ENCODE assay signal across 10 mouse cellular contexts in genomic region chr11:118165681-118166080, GRCm38 (mm10). TPM values are rescaled to one million over a fixed set of nuclear protein-coding genes. Genes with fewer than 3 reads are reported as not detected.
DNase-seq lines count a peak whose midpoint lies in the region; ATAC-seq and TF ChIP-seq lines count a peak whose summit lies in the region.
"Had no signal": no experiment of that assay in that cellular context is flagged by ENCODE, and none has a peak within 500 bp of the region (broad histone marks: within the 10 kb centered on the region; RNA-seq: fewer than 3 reads in every experiment).

No protein-coding gene starts in this region.

- H3K27me3 ChIP-seq in heart, embryonic 16.5 days (ENCODE audit: control insufficient read depth, insufficient read depth, low read length), result no peaks in the 10 kb centered on the region
- no peaks in the 10 kb centered on the region for H3K27me3 ChIP-seq in lung, embryonic 16.5 days (ENCODE audit: control insufficient read depth, insufficient read depth, low read depth, low read length)
- H3K27me3 ChIP-seq in intestine, postnatal 0 days (replicated peaks; ENCODE audit: control insufficient read depth, insufficient read depth, low read length), result no peaks in the 10 kb centered on the region
- H3K27me3 ChIP-seq in testis, adult 2 months (ENCODE audit: control insufficient read depth, insufficient read depth, low read length), result no peaks in the 10 kb centered on the region

- no peak for TF ChIP-seq POLR2A in testis, adult 2 months (IDR thresholded peaks at IDR 0.05; ENCODE audit: control insufficient read depth, low read depth, low read length)

- H3K4me2 ChIP-seq in heart, embryonic 16.5 days (ENCODE audit: low read depth, low read length), result no peak overlapping the region
- H3K4me2 ChIP-seq in lung, embryonic 16.5 days (ENCODE audit: low read depth, low read length), result no peak overlapping the region
- no peak overlapping the region for H3K4me2 ChIP-seq in intestine, postnatal 0 days (replicated peaks; ENCODE audit: low read depth)

- peak overlapping the region; percentile 64 for H3K27ac ChIP-seq in heart, embryonic 16.5 days (ENCODE audit: low read length)
- H3K27ac ChIP-seq in lung, embryonic 16.5 days (ENCODE audit: low read length), result no peak overlapping the region
- no peak overlapping the region for H3K27ac ChIP-seq in intestine, postnatal 0 days (ENCODE audit: low read depth, low read length)
- H3K27ac ChIP-seq in testis, adult 2 months (ENCODE audit: control insufficient read depth, insufficient read depth, low read depth, low read length), result no peak overlapping the region

- H3K4me3 ChIP-seq in heart, embryonic 16.5 days (ENCODE audit: low read length), result no peak overlapping the region
- H3K4me3 ChIP-seq in lung, embryonic 16.5 days (ENCODE audit: low read length), result no peak overlapping the region
- no peak overlapping the region for H3K4me3 ChIP-seq in intestine, postnatal 0 days (ENCODE audit: low read depth, low read length)
- no peak overlapping the region for H3K4me3 ChIP-seq in testis, adult 2 months (ENCODE audit: control insufficient read depth, low read depth, low read length)

- H3K4me1 ChIP-seq in heart, embryonic 16.5 days (ENCODE audit: control insufficient read depth, insufficient read depth, low read length), result peaks cover 54% of the 10 kb centered on the region
- H3K4me1 ChIP-seq in lung, embryonic 16.5 days (replicated peaks; ENCODE audit: control insufficient read depth, insufficient read depth, low read length), result peaks cover 3% of the 10 kb centered on the region; the same call in 1 of the 2 replicates
- no peaks in the 10 kb centered on the region for H3K4me1 ChIP-seq in intestine, postnatal 0 days (replicated peaks; ENCODE audit: control insufficient read depth, insufficient read depth, low read length)
- H3K4me1 ChIP-seq in testis, adult 2 months (ENCODE audit: control insufficient read depth, insufficient read depth, low read length), result no peaks in the 10 kb centered on the region

- no peak for ATAC-seq in heart, embryonic 16.5 days (replicated peaks; ENCODE audit: extremely low read depth, insufficient read depth, low FRiP score)
- ATAC-seq in lung, embryonic 16.5 days (ENCODE audit: low read depth), result peak; percentile 62
- ATAC-seq in intestine, postnatal 0 days, result no peak
- ATAC-seq: forebrain, embryonic 16.5 days had no signal

- peaks cover 19% of the 10 kb centered on the region for H3K36me3 ChIP-seq in heart, embryonic 16.5 days (ENCODE audit: control insufficient read depth, insufficient read depth)
- 0 out of 2 replicates have a peak, but pooled peaks cover 11% of the 10 kb centered on the region for H3K36me3 ChIP-seq in lung, embryonic 16.5 days (ENCODE audit: control insufficient read depth, insufficient read depth, low read length)
- peaks cover 63% of the 10 kb centered on the region for H3K36me3 ChIP-seq in intestine, postnatal 0 days (ENCODE audit: control insufficient read depth, insufficient read depth)
- H3K36me3 ChIP-seq in testis, adult 2 months (ENCODE audit: control insufficient read depth, insufficient read depth, low read length), result peaks cover under 1% of the 10 kb centered on the region

- TF ChIP-seq CTCF in intestine, postnatal 0 days (IDR thresholded peaks at IDR 0.05; ENCODE audit: low read depth), result peak; percentile 55
- TF ChIP-seq CTCF in testis, adult 2 months (IDR thresholded peaks at IDR 0.05; ENCODE audit: control insufficient read depth, insufficient read depth, insufficient replicate concordance, low read depth, low read length), result 0 out of 2 replicates have a peak, but pooled peaks have one; percentile 9

- H3K9me3 ChIP-seq in heart, embryonic 16.5 days (replicated peaks; ENCODE audit: control insufficient read depth, low read length), result no peaks in the 10 kb centered on the region
- H3K9me3 ChIP-seq in lung, embryonic 16.5 days (ENCODE audit: control insufficient read depth, low read length), result no peaks in the 10 kb centered on the region
- no peaks in the 10 kb centered on the region for H3K9me3 ChIP-seq in intestine, postnatal 0 days (ENCODE audit: control insufficient read depth)

- H3K9ac ChIP-seq in heart, embryonic 16.5 days (ENCODE audit: low read length), result no peak overlapping the region
- peak overlapping the region; percentile 12; the same call in 1 of the 2 replicates for H3K9ac ChIP-seq in lung, embryonic 16.5 days (ENCODE audit: low read length)
- no peak overlapping the region for H3K9ac ChIP-seq in intestine, postnatal 0 days (ENCODE audit: low read depth, low read length)

- no peak for DNase-seq in heart, adult 9 months (ENCODE audit: low spot score in 2 of 2)
- DNase-seq in lung, postnatal 25 days (ENCODE audit: low spot score), result no peak
- DNase-seq in adrenal gland, postnatal 10 days, result no peak
- DNase-seq: right cerebral cortex, postnatal 25 days; thymus, postnatal 25 days had no signal

- WGBS in heart, embryonic 16.5 days, result 64% methylated on average over 11 of the region's 11 CpGs
- WGBS in lung, embryonic 16.5 days, result 52% methylated on average over 11 of the region's 11 CpGs
- 64% methylated on average over 11 of the region's 11 CpGs for WGBS in intestine, postnatal 0 days

RNA-seq across cellular contexts. Expression of gene Dnah17, which starts 35.2 kb away (rescaled TPM):
- polyA plus RNA-seq in heart, embryonic 16.5 days (2015; fragmentation: Nextera tagmentation; extraction: Ambion mirVana), result 0.07 and 0.09 TPM in 2 replicates
- polyA plus RNA-seq in lung, embryonic 16.5 days (2015; fragmentation: Nextera tagmentation; extraction: Ambion mirVana), result 0.19 and 0.23 TPM in 2 replicates
- 0.03 and 0.05 TPM in 2 replicates for polyA plus RNA-seq in intestine, postnatal 0 days (2015; fragmentation: Nextera tagmentation; extraction: Ambion mirVana)
- 34.0 and 35.8 TPM in 2 replicates for polyA plus RNA-seq in testis, adult 2 months (2012; rRNA removed)
- under 1 TPM; 0.03 to 0.09 TPM for total RNA-seq in adrenal gland, postnatal 10 days (2021)

Comparison
In these comparisons a context has a peak if more than half of its experiments do, and no peak if none do; other contexts are left out.
1. RNA of gene Dnah17, which starts 35.2 kb away (polyA plus RNA-seq): 34.0 to 35.8 TPM in testis, adult 2 months; 0.19 to 0.23 TPM in lung, embryonic 16.5 days, 0.07 to 0.09 TPM in heart, embryonic 16.5 days and 0.03 to 0.05 TPM in intestine, postnatal 0 days; every median in the first group is over 10 times any median in the second.